Mouse (Mus musculus): ENCODE data around the gene Btg2.

Gene Btg2

GRCm38 (mm10) chr1:134056285-134056684 is 22.6 kb downstream of the Btg2 start:
- DNase-seq = no peak

GRCm38 (mm10) chr1:134055666-134056245 is 23.2 kb downstream of the Btg2 start:
- no peak for DNase-seq

- no peak for DNase-seq
Observed at GRCm38 (mm10) chr1:134055058-134055457, 23.9 kb downstream of the Btg2 start.

- DNase-seq = peak; percentile 78
Observed at GRCm38 (mm10) chr1:134053207-134053606, 25.7 kb downstream of the Btg2 start.

- DNase-seq = no peak
Observed at GRCm38 (mm10) chr1:134049542-134049941, 29.4 kb downstream of the Btg2 start.

- DNase-seq = peak; percentile 68
Observed at GRCm38 (mm10) chr1:134048759-134049158, 30.2 kb downstream of the Btg2 start.

- DNase-seq = no peak
Observed at GRCm38 (mm10) chr1:134047431-134047830, 31.5 kb downstream of the Btg2 start.

GRCm38 (mm10) chr1:134046387-134046786 is 32.5 kb downstream of the Btg2 start:
- no peak for DNase-seq

- DNase-seq = peak; percentile 80
Observed at GRCm38 (mm10) chr1:134045971-134046370, 32.9 kb downstream of the Btg2 start.

GRCm38 (mm10) chr1:134044805-134045204 is 34.1 kb downstream of the Btg2 start:
- no peak for DNase-seq

GRCm38 (mm10) chr1:134042341-134042740 is 36.6 kb downstream of the Btg2 start:
- DNase-seq = no peak

GRCm38 (mm10) chr1:134041900-134042299 is 37.0 kb downstream of the Btg2 start:
- no peak for DNase-seq

GRCm38 (mm10) chr1:134039361-134039760 is 39.6 kb downstream of the Btg2 start:
- no peak for DNase-seq

GRCm38 (mm10) chr1:134038336-134038735 is 40.6 kb downstream of the Btg2 start:
- DNase-seq = no peak

- DNase-seq = no peak
Observed at GRCm38 (mm10) chr1:134037172-134037571, 41.7 kb downstream of the Btg2 start, which contains the start of gene Fmod. Gene Fmod, plus strand, starts transcription at chr1:134037254.

- DNase-seq = no peak
Observed at GRCm38 (mm10) chr1:134036492-134036891, 42.4 kb downstream of the Btg2 start.

GRCm38 (mm10) chr1:134028161-134028846 is 50.6 kb downstream of the Btg2 start:
- DNase-seq = no peak

- DNase-seq = no peak
Observed at GRCm38 (mm10) chr1:134026741-134027140, 52.2 kb downstream of the Btg2 start.

- no peak for DNase-seq
Observed at GRCm38 (mm10) chr1:134025975-134026374, 52.9 kb downstream of the Btg2 start.
